Mouse (Mus musculus) CH12.LX (cell line): Measurements from ENCODE around the gene Myh3. TPM values are rescaled to one million over a fixed set of nuclear protein-coding genes. Genes with fewer than 3 reads are reported as not detected.

Experiments
- DNase-seq: peaks from one replicate; pipeline ENCODE4 v3.0.0-alpha.2; 2013; ENCODE audit errors: extremely low read depth
- H3K27ac ChIP-seq: 2 replicates; pipeline ENCODE4 v1.5.1; 2012; ENCODE audit warnings: low read depth, mild to moderate bottlenecking, control low read depth, moderate library complexity; ENCODE audit not compliant: insufficient read depth
- H3K27me3 ChIP-seq: replicated peaks from 2 replicates; pipeline ENCODE3; 2012; ENCODE audit warnings: inconsistent platforms
- H3K36me3 ChIP-seq, 2 experiments: replicated peaks in 1 of 2; 2 replicates each; pipeline versions ENCODE3 to v1.6.1; 2012; ENCODE audit warnings: inconsistent platforms in 1 of 2, low read length in 1 of 2, mild to moderate bottlenecking in 1 of 2, mixed read lengths in 1 of 2, moderate library complexity in 1 of 2; ENCODE audit not compliant: control insufficient read depth in 1 of 2, insufficient read depth in 1 of 2
- H3K4me1 ChIP-seq, 2 experiments: 2 replicates each; pipeline ENCODE4 v1.6.1; 2012; ENCODE audit warnings: inconsistent platforms in 1 of 2, moderate library complexity in 1 of 2; ENCODE audit not compliant: insufficient read depth in 2 of 2, control insufficient read depth in 1 of 2
- H3K4me2 ChIP-seq: 2 replicates; pipeline ENCODE4 v1.6.1; 2012; ENCODE audit warnings: low read depth, mild to moderate bottlenecking, control low read depth; ENCODE audit not compliant: poor library complexity, insufficient read depth, severe bottlenecking
- H3K4me3 ChIP-seq, 3 experiments: fragments of 150-350 bp in 1 of 3; sonication (generic) in 1 of 3; replicated peaks in 1 of 3; 2 replicates each; pipeline versions ENCODE3 to v1.5.1; 2011 to 2012; ENCODE audit warnings: low read depth in 2 of 3, low read length in 2 of 3, mild to moderate bottlenecking in 2 of 3, moderate library complexity in 2 of 3, control low read depth in 1 of 3, improper control_type of control experiment in 1 of 3, inconsistent platforms in 1 of 3, mixed read lengths in 1 of 3; ENCODE audit not compliant: poor library complexity in 1 of 3
- H3K79me2 ChIP-seq: replicated peaks from 2 replicates; pipeline ENCODE4 v1.6.1; 2012; ENCODE audit warnings: mild to moderate bottlenecking, moderate library complexity; ENCODE audit not compliant: control insufficient read depth, poor library complexity, insufficient read depth, severe bottlenecking; ENCODE audit errors: extremely low read depth
- H3K9ac ChIP-seq: 2 replicates; pipeline ENCODE4 v1.6.1; 2012; ENCODE audit warnings: low read depth, mild to moderate bottlenecking, control low read depth, moderate library complexity; ENCODE audit not compliant: insufficient read depth
- H3K9me3 ChIP-seq: replicated peaks from 2 replicates; pipeline ENCODE3; 2012; ENCODE audit warnings: low read length, inconsistent platforms, mixed read lengths
- BHLHE40 ChIP-seq: IDR thresholded peaks from 2 replicates; pipeline ENCODE4 v1.6.1; 2011; ENCODE audit warnings: mild to moderate bottlenecking, low read depth, low read length, improper control_type of control experiment
- CHD2 ChIP-seq: IDR thresholded peaks from 2 replicates; pipeline ENCODE4 v1.6.1; 2011; ENCODE audit warnings: low read length, improper control_type of control experiment
- CTCF ChIP-seq, 2 experiments: IDR thresholded peaks in 1 of 2; conservative IDR thresholded peaks in 1 of 2; 2 replicates each; pipeline ENCODE4 v1.5.1; 2011 to 2012; ENCODE audit warnings: low read depth in 2 of 2, low read length in 2 of 2, improper control_type of control experiment in 1 of 2, inconsistent platforms in 1 of 2, mild to moderate bottlenecking in 1 of 2, moderate library complexity in 1 of 2
- E2F4 ChIP-seq: IDR thresholded peaks from 2 replicates; pipeline ENCODE4 v1.6.1; 2011; ENCODE audit warnings: low read depth, low read length, improper control_type of control experiment; ENCODE audit not compliant: insufficient replicate concordance
- GABPA ChIP-seq: IDR thresholded peaks from 2 replicates; pipeline ENCODE4 v1.6.1; 2012; ENCODE audit warnings: low read depth, low read length, improper control_type of control experiment, inconsistent platforms; ENCODE audit not compliant: insufficient replicate concordance
- HCFC1 ChIP-seq: IDR thresholded peaks from 2 replicates; pipeline ENCODE4 v1.6.1; 2012; ENCODE audit warnings: low read depth, mild to moderate bottlenecking, inconsistent platforms, low read length, improper control_type of control experiment
- IRF4 ChIP-seq: IDR thresholded peaks from 2 replicates; pipeline ENCODE4 v1.6.1; 2014; ENCODE audit warnings: low read depth, mild to moderate bottlenecking, inconsistent platforms, low read length, improper control_type of control experiment
- JUN ChIP-seq: IDR thresholded peaks from 2 replicates; pipeline ENCODE4 v1.6.1; 2011; ENCODE audit warnings: low read depth, mild to moderate bottlenecking, low read length, improper control_type of control experiment, moderate library complexity; ENCODE audit not compliant: insufficient read depth
- JUND ChIP-seq: conservative IDR thresholded peaks from 2 replicates; pipeline ENCODE4 v1.6.1; 2011; ENCODE audit warnings: low read depth, low read length, improper control_type of control experiment
- MAFK ChIP-seq: IDR thresholded peaks from 2 replicates; pipeline ENCODE4 v1.6.1; 2011; ENCODE audit warnings: low read length, improper control_type of control experiment; ENCODE audit not compliant: insufficient replicate concordance
- MAZ ChIP-seq: IDR thresholded peaks from 2 replicates; pipeline ENCODE4 v1.6.1; 2012; ENCODE audit warnings: low read depth, mild to moderate bottlenecking, inconsistent platforms, low read length, improper control_type of control experiment, moderate library complexity
- MXI1 ChIP-seq: IDR thresholded peaks from 2 replicates; pipeline ENCODE4 v1.6.1; 2011; ENCODE audit warnings: mild to moderate bottlenecking, low read depth, low read length, improper control_type of control experiment
- NELFE ChIP-seq: IDR thresholded peaks from 2 replicates; pipeline ENCODE4 v1.6.1; 2011; ENCODE audit warnings: low read depth, low read length, improper control_type of control experiment
- NRF1 ChIP-seq: IDR thresholded peaks from 2 replicates; pipeline ENCODE4 v1.6.1; 2014; ENCODE audit warnings: low read depth, mild to moderate bottlenecking, inconsistent platforms, low read length, improper control_type of control experiment, moderate library complexity
- POLR2AphosphoS2 ChIP-seq: IDR thresholded peaks from 2 replicates; pipeline ENCODE4 v1.6.1; 2011; ENCODE audit warnings: low read depth, low read length, improper control_type of control experiment
- RAD21 ChIP-seq: IDR thresholded peaks from 2 replicates; pipeline ENCODE4 v1.6.1; 2011; ENCODE audit warnings: low read depth, mild to moderate bottlenecking, low read length, improper control_type of control experiment, moderate library complexity
- RCOR1 ChIP-seq: conservative IDR thresholded peaks from 2 replicates; pipeline ENCODE4 v1.6.1; 2012; ENCODE audit warnings: low read depth, mild to moderate bottlenecking, inconsistent platforms, low read length, improper control_type of control experiment
- SIN3A ChIP-seq: IDR thresholded peaks from 2 replicates; pipeline ENCODE4 v1.6.1; 2012; ENCODE audit warnings: low read length, improper control_type of control experiment, inconsistent platforms
- SMC3 ChIP-seq: IDR thresholded peaks from 2 replicates; pipeline ENCODE4 v1.6.1; 2011; ENCODE audit warnings: low read depth, low read length, improper control_type of control experiment
- TBP ChIP-seq: conservative IDR thresholded peaks from 2 replicates; pipeline ENCODE4 v1.6.1; 2011; ENCODE audit warnings: low read depth, low read length, improper control_type of control experiment
- TCF12 ChIP-seq: IDR thresholded peaks from 2 replicates; pipeline ENCODE4 v1.6.1; 2014; ENCODE audit warnings: low read depth, mild to moderate bottlenecking, inconsistent platforms, low read length, improper control_type of control experiment
- USF1 ChIP-seq: IDR thresholded peaks from 2 replicates; pipeline ENCODE4 v1.6.1; 2014; ENCODE audit warnings: low read depth, mild to moderate bottlenecking, inconsistent platforms, low read length, improper control_type of control experiment
- USF2 ChIP-seq: conservative IDR thresholded peaks from 2 replicates; pipeline ENCODE4 v1.6.1; 2011; ENCODE audit warnings: low read depth, low read length, improper control_type of control experiment
- ZMIZ1 ChIP-seq: IDR thresholded peaks from 2 replicates; pipeline ENCODE4 v1.6.1; 2012; ENCODE audit warnings: low read depth, mild to moderate bottlenecking, inconsistent platforms, low read length, improper control_type of control experiment
- ZNF384 ChIP-seq: IDR thresholded peaks from 2 replicates; pipeline ENCODE4 v1.6.1; 2012; ENCODE audit warnings: low read depth, low read length, improper control_type of control experiment, inconsistent platforms
- dilution Hi-C: fragments of 300-500 bp; cut with MboI; formaldehyde crosslinking; loops from 2 replicates; pipeline ENCODE4 v1.14.3; 2020; ENCODE audit warnings: low sequenced_read_pairs; ENCODE audit not compliant: extremely low pct_unique_long_range_greater_than_20kb, extremely low pct_ligation_motif_present
- in situ Hi-C: fragments of 300-500 bp; cut with MboI; formaldehyde crosslinking; loops from 3 replicates; pipeline ENCODE4 v1.14.3; 2019; ENCODE audit warnings: low sequenced_read_pairs, low pct_ligation_motif_present, low pct_unique_long_range_greater_than_20kb, mixed read lengths
- polyA plus RNA-seq: library from polyadenylated mRNA; unstranded; fragments of >175 nt; gene quantifications from 2 replicates; pipeline ENCODE4 v1.2.1, GENCODE M21; 2012; ENCODE audit warnings: low read depth; ENCODE audit not compliant: insufficient read length
- total RNA-seq, 2 experiments: library from RNA; depleted of rRNA; stranded (reverse); fragments of 300-350 nt in 1 of 2; fragments of >200 nt in 1 of 2; gene quantifications; 2 replicates each; pipeline ENCODE4 v1.2.3; 2012 to 2014

The Myh3 gene
- total and polyA plus RNA-seq, 3 experiments, result 0.12 to 0.64 (median 0.26) TPM

DNA sequence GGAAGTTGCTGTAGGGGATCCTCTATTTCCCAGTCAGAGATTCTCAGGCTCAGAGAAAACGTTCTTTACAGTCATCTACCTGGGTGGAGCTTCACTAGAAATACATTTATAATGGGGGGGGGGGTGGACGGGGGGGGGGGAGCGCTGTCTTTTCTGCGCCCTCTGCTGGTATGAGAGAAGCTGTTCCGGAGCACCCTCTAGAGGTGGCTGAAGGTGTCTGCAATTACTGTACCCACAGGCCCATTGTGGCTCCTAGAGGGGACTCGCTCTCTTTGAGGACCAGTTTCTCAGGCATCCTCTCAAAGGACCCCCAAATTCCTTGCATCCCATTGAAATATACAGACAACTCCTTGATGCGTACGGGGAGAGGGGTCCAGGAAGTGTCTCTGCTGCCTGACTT, 23.6 kb downstream of the Myh3 start:
- Histone ChIP-seq H3K4me1 (peaks cover 7 to 9% of the 10 kb centered on the region in 2 experiments), H3K9me3 (no peaks in the 10 kb centered on the region)
- TF ChIP-seq USF2, result no peak
- no peak for TF ChIP-seq NRF1
- peak; percentile 78 for TF ChIP-seq SMC3
- TF ChIP-seq RAD21, result peak; percentile 35
- TF ChIP-seq RCOR1, result no peak
- TF ChIP-seq JUN, result no peak
- TF ChIP-seq NELFE, result peak; percentile 78; the same call in 1 of the 2 replicates
- no peak for TF ChIP-seq ZMIZ1
- peak; percentile 67 to 99 for TF ChIP-seq CTCF (conservative IDR thresholded peaks at IDR 0.05 in 1 of 2, IDR thresholded peaks at IDR 0.05 in 1 of 2; ENCODE audit: low read depth in 2 of 2, low read length in 2 of 2)
- no peak for TF ChIP-seq CHD2
- TF ChIP-seq MAZ, result peak; percentile 98
- no peak; the same call in 1 of the 2 replicates for TF ChIP-seq BHLHE40
- TF ChIP-seq HCFC1, result no peak
- TF ChIP-seq TCF12, result 0 out of 2 replicates have a peak, but pooled peaks have one; percentile 25
- TF ChIP-seq TBP, result no peak
- no peak for TF ChIP-seq USF1
- TF ChIP-seq JUND, result no peak
- no peak for TF ChIP-seq E2F4
- TF ChIP-seq, all 38 proteins: peak for 6
- in situ Hi-C loops (no loop called here), dilution Hi-C loops (no loop called here)
- peak; percentile 63 for DNase-seq
- Histone ChIP-seq H3K27ac (no peak overlapping the region), H3K79me2 (no peaks in the 10 kb centered on the region), H3K36me3 (no peaks in the 10 kb centered on the region), H3K4me2 (no peak overlapping the region), H3K27me3 (peaks cover 29% of the 10 kb centered on the region), H3K9ac (no peak overlapping the region), H3K4me3 (no peak overlapping the region)

DNA sequence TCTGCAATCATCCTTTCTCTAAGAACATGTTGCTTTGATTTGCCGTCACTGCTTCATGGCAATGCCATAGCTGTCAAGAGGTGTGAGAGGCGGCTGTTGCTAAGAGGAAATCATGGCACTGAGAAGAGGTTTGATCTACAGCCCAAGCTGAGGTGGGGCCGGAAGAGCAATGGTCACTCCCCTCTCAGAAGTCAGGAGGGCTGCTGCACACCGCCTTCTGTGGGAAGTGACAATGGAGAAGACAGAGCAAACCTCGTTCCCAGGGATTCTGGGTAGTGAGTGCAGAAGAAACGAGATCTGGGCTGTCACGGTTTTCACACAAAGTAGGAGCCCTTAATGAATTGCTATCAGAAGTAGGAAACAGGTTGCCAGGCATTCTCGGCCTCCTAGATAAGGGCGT, 25.2 kb downstream of the Myh3 start:
- DNase-seq, result no peak
- H3K27ac ChIP-seq, result no peak overlapping the region
- TF ChIP-seq MAZ (no peak), MAFK (no peak), SIN3A (no peak), MXI1 (no peak), IRF4 (no peak), GABPA (no peak), NRF1 (no peak), HCFC1 (no peak), ZNF384 (no peak), JUND (no peak), CTCF (conservative IDR thresholded peaks at IDR 0.05 in 1 of 2, IDR thresholded peaks at IDR 0.05 in 1 of 2; ENCODE audit: low read depth in 2 of 2, low read length in 2 of 2) (no peak), TBP (no peak), RCOR1 (no peak), POLR2AphosphoS2 (no peak)
- TF ChIP-seq, all 38 proteins: peak for 0
- H3K79me2 ChIP-seq, result no peaks in the 10 kb centered on the region
- no peaks in the 10 kb centered on the region for H3K36me3 ChIP-seq
- in situ Hi-C loops, result no loop called here
- H3K4me1 ChIP-seq, result peaks cover 11 to 14% of the 10 kb centered on the region in 2 experiments
- H3K4me2 ChIP-seq, result no peak overlapping the region
- H3K9ac ChIP-seq, result no peak overlapping the region
- H3K27me3 ChIP-seq, result peaks cover 19% of the 10 kb centered on the region
- H3K9me3 ChIP-seq, result no peaks in the 10 kb centered on the region
- dilution Hi-C loops, result no loop called here
- H3K4me3 ChIP-seq, result no peak overlapping the region
